Mouse (Mus musculus) CH12.LX (cell line): Measurements from ENCODE around the gene Wwtr1.

Source experiments
- CTCF ChIP-seq, 2 experiments: IDR thresholded peaks in 1 of 2; conservative IDR thresholded peaks in 1 of 2; 2 replicates each; pipeline ENCODE4 v1.5.1; 2011 to 2012; ENCODE audit warnings: low read depth in 2 of 2, low read length in 2 of 2, improper control_type of control experiment in 1 of 2, inconsistent platforms in 1 of 2, mild to moderate bottlenecking in 1 of 2, moderate library complexity in 1 of 2
- EP300 ChIP-seq: IDR thresholded peaks from 2 replicates; pipeline ENCODE4 v1.6.1; 2011; ENCODE audit warnings: low read length, improper control_type of control experiment
- ETS1 ChIP-seq: conservative IDR thresholded peaks from 2 replicates; pipeline ENCODE4 v1.6.1; 2012; ENCODE audit warnings: low read depth, mild to moderate bottlenecking, inconsistent platforms, low read length, improper control_type of control experiment, moderate library complexity
- MAX ChIP-seq: IDR thresholded peaks from 2 replicates; pipeline ENCODE4 v1.6.1; 2011; ENCODE audit warnings: low read length, improper control_type of control experiment
- MAZ ChIP-seq: IDR thresholded peaks from 2 replicates; pipeline ENCODE4 v1.6.1; 2012; ENCODE audit warnings: low read depth, mild to moderate bottlenecking, inconsistent platforms, low read length, improper control_type of control experiment, moderate library complexity
- POLR2A ChIP-seq: IDR thresholded peaks from 2 replicates; pipeline ENCODE4 v1.6.1; 2011; ENCODE audit warnings: low read depth, mild to moderate bottlenecking, improper control_type of control experiment, low read length
- TCF12 ChIP-seq: IDR thresholded peaks from 2 replicates; pipeline ENCODE4 v1.6.1; 2014; ENCODE audit warnings: low read depth, mild to moderate bottlenecking, inconsistent platforms, low read length, improper control_type of control experiment
- USF2 ChIP-seq: conservative IDR thresholded peaks from 2 replicates; pipeline ENCODE4 v1.6.1; 2011; ENCODE audit warnings: low read depth, low read length, improper control_type of control experiment

- TF ChIP-seq CTCF (conservative IDR thresholded peaks at IDR 0.05 in 1 of 2, IDR thresholded peaks at IDR 0.05 in 1 of 2; ENCODE audit: low read depth in 2 of 2, low read length in 2 of 2) (no peak), MAZ (no peak), MAX (no peak), TCF12 (no peak), EP300 (no peak), USF2 (no peak), ETS1 (no peak), POLR2A (no peak)
Measured at GRCm38 (mm10) chr3:57611776-57612175, 36.1 kb upstream of the Wwtr1 start.
